Mouse (Mus musculus) liver, embryonic 14.5 days (tissue): ENCODE measurements around the gene Lrrc8a.

Experiments used
- CTCF ChIP-seq: IDR thresholded peaks from 2 replicates; pipeline ENCODE4 v1.5.1; 2016; ENCODE audit warnings: antibody characterized with exemption, low read depth, control low read depth
- EP300 ChIP-seq: IDR thresholded peaks from 2 replicates; pipeline ENCODE4 v1.6.1; 2016; ENCODE audit warnings: antibody characterized with exemption, low read depth

DNA sequence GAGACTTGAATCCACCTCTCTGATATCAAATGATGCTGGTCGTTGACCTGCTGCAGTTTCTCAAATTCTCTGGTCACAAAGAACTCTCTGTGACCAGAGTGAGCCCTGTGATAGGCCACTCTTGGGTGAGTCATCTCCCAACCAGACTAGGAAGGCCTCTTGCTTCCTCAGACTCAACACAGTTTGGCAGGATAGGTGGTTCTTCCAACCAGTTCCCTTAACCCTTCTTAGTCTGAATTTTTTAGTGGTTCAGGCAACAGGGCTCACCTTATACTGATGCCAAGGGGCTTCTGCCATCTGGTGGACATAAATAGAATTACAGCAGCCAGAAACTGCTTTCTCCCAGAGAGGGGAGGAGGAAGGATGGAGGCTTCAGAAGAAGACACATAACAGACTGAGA, 32.6 kb downstream of the Lrrc8a start:
- TF ChIP-seq CTCF: peak; percentile 90
- TF ChIP-seq EP300: no peak
